Mouse (Mus musculus): ENCODE measurements at regions not wholly inside any gene's neighbourhood (a gene's known extent, or its start where the extent isn't known, plus 50 kb on each side); places are given as distances from the start of the nearest gene placed in this dataset.

- TF ChIP-seq CTCF (IDR thresholded peaks at IDR 0.05; ENCODE audit: low read depth, low read length) (no peak), GATA1 (IDR thresholded peaks at IDR 0.05; ENCODE audit: borderline replicate concordance, low read length) (no peak), TAL1 (conservative IDR thresholded peaks at IDR 0.05; ENCODE audit: low read depth, low read length) (no peak)
These were observed 563.7 kb downstream of the Tbc1d22a start for GRCm38 (mm10) chr15:86777998-86778397.
